Mouse (Mus musculus): ENCODE measurements around the gene Ptbp3. TPM values are rescaled to one million over a fixed set of nuclear protein-coding genes. Genes with fewer than 3 reads are reported as not detected.

Ptbp3 gene
- polyA plus RNA-seq, 1 experiment from 2014 or later, result 17.3 TPM

DNA sequence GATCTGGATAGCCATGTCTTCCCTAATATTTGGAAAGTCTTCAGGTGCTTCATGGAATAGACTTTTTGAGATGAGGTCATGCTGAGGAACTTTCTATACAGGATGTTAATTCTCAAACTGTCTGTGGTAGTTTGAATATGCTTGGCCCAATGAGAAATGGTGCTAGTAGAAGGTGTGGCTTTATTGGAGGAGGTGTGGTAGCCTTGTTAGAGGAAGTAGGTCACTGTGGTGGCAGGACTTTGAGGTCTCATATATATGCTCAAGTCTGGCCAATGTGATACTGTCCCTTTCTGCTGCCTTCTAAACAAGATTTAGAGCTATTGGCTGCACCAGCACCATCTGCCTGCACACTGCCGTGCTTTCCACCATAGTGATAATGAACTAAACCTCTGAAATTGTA is 18.0 kb downstream of the Ptbp3 start:
- Histone ChIP-seq H3K9ac (replicated peaks) (no peak overlapping the region), H3K4me3 (replicated peaks) (no peak overlapping the region), H3K27me3 (replicated peaks) (no peaks in the 10 kb centered on the region), H3K4me2 (no peak overlapping the region), H3K27ac (replicated peaks) (no peak overlapping the region), H3K4me1 (no peaks in the 10 kb centered on the region), H3K36me3 (no peaks in the 10 kb centered on the region), H3K9me3 (replicated peaks) (no peaks in the 10 kb centered on the region)
- 0 out of 2 replicates have a peak, but pooled peaks have one; percentile 28 for ATAC-seq (ENCODE audit: low FRiP score)
- WGBS, result 30% methylated on average over 1 of the region's 1 CpGs

DNA sequence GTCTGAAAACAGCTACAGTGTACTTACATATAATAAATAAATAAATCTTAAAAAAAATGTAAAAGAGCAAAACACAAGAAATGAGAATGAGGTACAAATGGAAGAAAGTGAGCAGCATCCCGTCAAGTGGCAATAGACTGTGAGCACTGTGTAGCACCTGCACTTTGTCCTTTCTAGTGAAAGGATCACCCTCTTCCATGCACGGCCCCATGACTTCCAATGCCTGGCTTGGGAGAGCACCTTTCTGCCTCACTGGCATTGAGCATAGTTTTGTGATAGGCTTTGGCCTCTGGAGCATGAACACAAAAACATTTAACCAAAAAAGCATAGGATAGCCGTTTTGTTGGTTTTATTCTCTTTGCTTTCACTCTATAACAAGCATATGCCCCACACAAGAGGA is 21.7 kb downstream of the Ptbp3 start:
- Histone ChIP-seq H3K27ac (replicated peaks) (no peak overlapping the region), H3K36me3 (no peaks in the 10 kb centered on the region), H3K4me2 (no peak overlapping the region), H3K27me3 (replicated peaks) (no peaks in the 10 kb centered on the region), H3K9me3 (replicated peaks) (no peaks in the 10 kb centered on the region), H3K4me1 (no peaks in the 10 kb centered on the region), H3K9ac (replicated peaks) (no peak overlapping the region), H3K4me3 (replicated peaks) (no peak overlapping the region)
- WGBS, result 91% methylated on average over 3 of the region's 3 CpGs
- ATAC-seq (ENCODE audit: low FRiP score), result no peak

DNA sequence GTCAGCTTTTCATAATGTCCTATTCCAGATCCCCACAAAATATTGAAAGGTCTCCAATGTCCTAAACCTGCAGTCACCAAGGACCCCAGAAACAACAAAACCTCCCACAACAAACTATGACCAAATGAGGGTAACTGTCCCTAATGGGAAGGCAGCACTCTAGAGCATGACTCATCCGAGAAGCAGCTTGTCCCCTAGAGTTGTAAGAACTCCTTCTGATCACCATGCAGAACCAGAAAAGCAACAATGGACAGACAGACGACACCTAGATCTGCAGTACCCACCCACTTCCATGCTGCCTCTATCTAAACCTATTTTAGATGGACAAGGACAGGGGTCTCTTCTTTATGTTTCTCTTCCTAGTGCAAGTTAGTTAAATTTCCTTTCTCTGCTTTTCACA is 22.4 kb downstream of the Ptbp3 start:
- no peak overlapping the region for H3K4me3 ChIP-seq (replicated peaks)
- no peak overlapping the region for H3K9ac ChIP-seq (replicated peaks)
- WGBS, result 79% methylated on average over 2 of the region's 2 CpGs
- no peak overlapping the region for H3K27ac ChIP-seq (replicated peaks)
- no peaks in the 10 kb centered on the region for H3K36me3 ChIP-seq
- H3K4me1 ChIP-seq, result no peaks in the 10 kb centered on the region
- H3K4me2 ChIP-seq, result no peak overlapping the region
- H3K9me3 ChIP-seq (replicated peaks), result no peaks in the 10 kb centered on the region
- no peak for ATAC-seq (ENCODE audit: low FRiP score)
- H3K27me3 ChIP-seq (replicated peaks), result no peaks in the 10 kb centered on the region

DNA sequence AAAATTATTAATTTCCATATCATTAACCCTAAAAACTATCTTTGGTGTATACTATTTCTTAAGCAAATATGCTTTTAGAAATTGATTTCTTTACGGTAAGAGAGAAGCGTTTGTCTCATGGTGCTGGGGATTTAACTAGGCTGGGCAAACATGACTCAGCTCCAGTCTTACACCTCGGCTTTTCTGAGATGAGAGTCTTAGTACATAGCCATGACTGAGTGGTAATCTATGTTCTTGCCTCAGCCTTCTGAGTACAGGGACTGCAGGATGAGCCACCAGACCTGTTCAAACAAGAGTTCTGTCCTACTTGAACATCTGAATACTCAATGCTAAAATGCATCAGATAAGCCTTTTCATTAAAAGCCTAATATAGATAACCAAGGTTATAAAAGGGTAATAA is 24.3 kb downstream of the Ptbp3 start:
- ATAC-seq (ENCODE audit: low FRiP score), result no peak
- 89% methylated on average over 3 of the region's 3 CpGs for WGBS

DNA sequence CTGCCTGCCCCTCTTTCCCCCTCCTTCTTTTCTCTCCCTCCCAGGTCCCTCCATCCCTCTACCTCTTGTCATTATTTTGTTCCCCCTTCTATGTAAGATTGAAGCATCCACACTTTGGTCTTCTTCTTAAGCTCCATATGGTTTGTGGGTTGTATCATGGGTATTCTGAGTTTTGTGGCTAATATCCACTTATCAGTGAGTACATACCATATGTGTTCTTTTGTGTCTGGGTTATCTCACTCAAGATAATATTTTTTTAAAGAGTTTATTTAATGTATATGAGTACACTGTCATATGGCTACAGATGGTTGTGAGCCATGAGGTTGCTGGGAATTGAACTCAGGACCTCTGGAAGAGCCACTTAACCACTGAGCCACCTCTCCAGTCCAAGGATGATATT is 38.8 kb downstream of the Ptbp3 start:
- Histone ChIP-seq H3K4me3 (replicated peaks) (no peak overlapping the region), H3K27ac (replicated peaks) (no peak overlapping the region), H3K36me3 (peaks cover 28% of the 10 kb centered on the region), H3K4me2 (no peak overlapping the region), H3K9ac (replicated peaks) (no peak overlapping the region), H3K27me3 (replicated peaks) (no peaks in the 10 kb centered on the region), H3K4me1 (no peaks in the 10 kb centered on the region), H3K9me3 (replicated peaks) (no peaks in the 10 kb centered on the region)
- ATAC-seq (ENCODE audit: low FRiP score), result no peak

More for the DNA sequence above, 24.3 kb downstream of the Ptbp3 start:
- H3K4me1 ChIP-seq, result no peaks in the 10 kb centered on the region
- H3K27ac ChIP-seq (replicated peaks), result no peak overlapping the region
- no peaks in the 10 kb centered on the region for H3K27me3 ChIP-seq (replicated peaks)
- no peak overlapping the region for H3K9ac ChIP-seq (replicated peaks)
- H3K9me3 ChIP-seq (replicated peaks), result no peaks in the 10 kb centered on the region
- H3K4me3 ChIP-seq (replicated peaks), result no peak overlapping the region
- no peak overlapping the region for H3K4me2 ChIP-seq
- no peaks in the 10 kb centered on the region for H3K36me3 ChIP-seq

DNA sequence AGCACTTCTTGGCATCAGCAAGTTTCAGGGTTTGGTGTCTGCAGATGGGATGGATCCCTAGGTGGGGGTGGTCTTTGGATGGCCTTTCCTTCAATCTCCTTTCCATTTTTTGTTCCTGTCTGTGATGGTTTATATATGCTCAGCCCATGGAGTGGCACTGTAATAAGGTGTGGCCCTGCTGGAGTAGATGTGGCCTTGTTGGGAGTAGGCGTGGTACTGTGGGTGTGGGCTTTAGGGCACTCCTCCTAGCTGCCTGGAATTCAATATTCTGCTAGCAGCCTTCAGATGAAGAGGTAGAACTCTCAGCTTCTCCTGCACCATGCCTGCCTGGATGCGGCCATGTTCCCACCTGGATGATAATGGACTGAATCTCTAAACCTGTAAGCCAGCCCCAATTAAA is 39.6 kb downstream of the Ptbp3 start:
- ATAC-seq (ENCODE audit: low FRiP score), result no peak
- 93% methylated on average over 2 of the region's 2 CpGs for WGBS

DNA sequence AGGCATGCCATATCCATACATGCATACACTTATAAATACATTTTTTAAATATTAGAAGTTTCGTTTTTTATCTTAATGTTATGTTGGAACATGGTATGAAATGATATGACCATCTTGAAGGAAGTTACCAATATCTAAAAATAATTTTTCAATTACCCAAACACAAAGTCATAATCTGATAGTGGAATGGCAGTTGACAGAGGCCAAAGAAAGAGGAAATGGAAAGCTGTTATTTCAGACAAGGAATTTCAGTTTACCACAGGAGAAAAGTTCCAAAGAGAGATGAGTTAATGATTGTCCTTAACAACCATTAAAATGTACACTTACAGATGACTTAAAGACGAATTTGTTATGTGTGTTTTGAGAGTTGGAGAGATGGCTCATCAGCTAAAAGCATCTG is 41.4 kb downstream of the Ptbp3 start:
- Histone ChIP-seq H3K9me3 (replicated peaks) (no peaks in the 10 kb centered on the region), H3K4me3 (replicated peaks) (no peak overlapping the region), H3K27ac (replicated peaks) (no peak overlapping the region), H3K27me3 (replicated peaks) (no peaks in the 10 kb centered on the region), H3K36me3 (peaks cover 27% of the 10 kb centered on the region), H3K9ac (replicated peaks) (no peak overlapping the region), H3K4me1 (no peaks in the 10 kb centered on the region), H3K4me2 (no peak overlapping the region)
- no peak for ATAC-seq (ENCODE audit: low FRiP score)
- WGBS, result 85% methylated on average over 2 of the region's 2 CpGs

More for the DNA sequence above, 39.6 kb downstream of the Ptbp3 start:
- Histone ChIP-seq H3K9me3 (replicated peaks) (no peaks in the 10 kb centered on the region), H3K4me3 (replicated peaks) (no peak overlapping the region), H3K27ac (replicated peaks) (no peak overlapping the region), H3K9ac (replicated peaks) (no peak overlapping the region), H3K4me2 (no peak overlapping the region), H3K27me3 (replicated peaks) (no peaks in the 10 kb centered on the region), H3K36me3 (peaks cover 28% of the 10 kb centered on the region), H3K4me1 (no peaks in the 10 kb centered on the region)

DNA sequence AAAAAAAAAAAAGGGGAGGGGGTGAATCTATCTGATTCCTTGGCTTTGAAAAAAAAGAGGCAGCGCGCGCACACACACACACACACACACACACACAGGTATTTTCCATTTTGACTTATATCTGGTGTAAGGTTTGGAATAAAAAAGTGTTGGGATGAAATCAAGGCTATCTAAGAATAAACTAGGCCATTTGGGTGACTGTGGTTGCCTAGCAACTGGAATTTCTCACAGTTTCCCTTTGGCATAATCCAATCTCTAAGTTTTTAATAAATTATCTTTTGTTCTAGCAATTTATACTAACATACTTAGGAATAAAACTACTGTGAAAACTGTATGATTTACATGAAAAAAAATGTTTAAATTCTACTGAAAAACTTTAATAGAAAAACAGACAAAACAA is 42.5 kb downstream of the Ptbp3 start:
- Histone ChIP-seq H3K4me2 (no peak overlapping the region), H3K27me3 (replicated peaks) (no peaks in the 10 kb centered on the region), H3K36me3 (peaks cover 21% of the 10 kb centered on the region), H3K4me3 (replicated peaks) (no peak overlapping the region), H3K4me1 (no peaks in the 10 kb centered on the region), H3K9ac (replicated peaks) (no peak overlapping the region), H3K27ac (replicated peaks) (no peak overlapping the region), H3K9me3 (replicated peaks) (no peaks in the 10 kb centered on the region)
- no peak for ATAC-seq (ENCODE audit: low FRiP score)
- 96% methylated on average over 3 of the region's 3 CpGs for WGBS

DNA sequence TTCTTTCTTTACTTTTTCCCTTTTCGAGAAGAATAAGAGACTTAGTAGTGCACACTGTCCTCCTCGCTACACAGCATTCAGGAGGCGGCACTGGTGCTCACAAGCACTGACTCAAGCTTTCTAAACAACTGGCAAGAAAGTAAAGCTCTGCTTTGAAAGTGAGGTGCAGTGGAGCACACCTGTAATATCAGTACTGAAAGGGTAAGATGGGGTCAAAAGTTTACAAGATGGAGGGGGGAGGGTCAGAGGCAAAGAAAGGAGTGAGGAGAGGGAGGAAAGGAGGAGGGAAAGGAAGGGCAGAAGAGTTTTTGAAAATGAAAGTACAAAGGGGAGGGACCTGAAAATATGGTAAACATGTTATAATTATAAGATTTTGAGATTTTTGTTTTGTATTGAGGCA is 43.7 kb downstream of the Ptbp3 start:
- no peaks in the 10 kb centered on the region for H3K9me3 ChIP-seq (replicated peaks)

DNA sequence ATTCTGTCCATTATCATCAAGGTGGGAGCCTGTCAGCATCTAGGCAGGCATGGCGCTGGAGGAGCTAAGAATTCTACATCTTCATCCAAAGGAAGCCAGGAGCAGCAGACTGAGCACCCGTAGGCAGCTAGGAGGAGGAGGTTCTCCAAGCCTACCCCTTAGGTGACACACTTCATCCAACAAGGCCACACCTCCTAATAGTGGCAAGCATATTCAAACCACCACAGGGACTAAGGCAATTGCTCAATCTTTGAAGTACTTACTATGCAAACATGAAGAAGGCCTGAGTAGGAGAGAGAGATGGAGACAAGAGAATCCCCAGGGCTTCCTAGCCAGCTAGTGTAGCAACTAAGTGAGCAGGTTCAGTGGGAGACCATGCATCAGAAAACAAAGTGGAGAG is 58.1 kb downstream of the Ptbp3 start:
- Histone ChIP-seq H3K9ac (replicated peaks) (no peak overlapping the region), H3K4me3 (replicated peaks) (no peak overlapping the region), H3K4me1 (no peaks in the 10 kb centered on the region), H3K4me2 (no peak overlapping the region), H3K9me3 (replicated peaks) (no peaks in the 10 kb centered on the region), H3K36me3 (peaks cover 6% of the 10 kb centered on the region; the same call in 1 of the 2 replicates), H3K27ac (replicated peaks) (no peak overlapping the region), H3K27me3 (replicated peaks) (no peaks in the 10 kb centered on the region)
- no peak for ATAC-seq (ENCODE audit: low FRiP score)
- WGBS, result 89% methylated on average over 2 of the region's 2 CpGs

More for the DNA sequence above, 43.7 kb downstream of the Ptbp3 start:
- Histone ChIP-seq H3K4me1 (no peaks in the 10 kb centered on the region), H3K4me3 (replicated peaks) (no peak overlapping the region), H3K27ac (replicated peaks) (no peak overlapping the region), H3K9ac (replicated peaks) (no peak overlapping the region), H3K36me3 (peaks cover 13% of the 10 kb centered on the region), H3K27me3 (replicated peaks) (no peaks in the 10 kb centered on the region), H3K4me2 (no peak overlapping the region)
- no peak for ATAC-seq (ENCODE audit: low FRiP score)
- WGBS, result 91% methylated on average over 3 of the region's 3 CpGs

DNA sequence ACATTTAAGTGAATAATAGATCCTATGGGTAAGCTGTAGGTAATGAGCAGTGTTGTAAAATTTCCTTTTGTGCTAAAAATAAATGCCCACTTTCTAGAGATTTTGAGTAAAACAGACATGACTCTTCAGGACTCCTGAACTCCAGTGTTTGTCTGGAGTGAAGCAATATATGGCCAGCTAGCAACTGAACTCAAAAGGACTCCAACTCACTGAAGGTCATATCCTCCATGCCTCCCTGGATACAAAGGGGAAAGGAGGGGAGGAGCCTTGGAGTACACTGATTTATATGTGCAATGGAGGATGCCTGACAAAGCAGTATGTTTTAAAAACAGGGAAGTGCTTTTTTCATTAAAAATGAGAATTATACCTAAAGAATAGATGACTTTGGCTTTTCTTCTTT is 77.9 kb downstream of the Ptbp3 start:
- H3K27ac ChIP-seq (replicated peaks), result no peak overlapping the region
- no peak for ATAC-seq (ENCODE audit: low FRiP score)
- H3K9ac ChIP-seq (replicated peaks), result no peak overlapping the region

DNA sequence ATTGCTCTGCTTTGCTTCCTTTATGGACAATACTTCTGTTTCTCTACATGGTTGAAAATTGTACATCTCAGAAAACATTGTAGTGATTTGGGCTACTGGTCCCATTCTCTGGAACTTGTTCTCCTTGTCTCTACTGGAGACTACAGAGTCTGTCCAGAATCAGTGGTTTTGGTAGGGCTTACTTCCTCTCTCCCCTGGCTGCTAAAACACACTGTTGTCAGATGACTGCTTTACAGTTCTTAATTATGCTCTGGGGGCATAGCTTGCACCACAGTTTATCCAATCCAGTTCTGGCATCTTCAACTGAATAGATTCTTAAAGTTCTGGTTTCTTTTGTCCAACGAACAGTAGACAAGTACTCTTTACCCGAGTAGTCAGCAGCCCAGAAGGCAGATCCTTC is 83.7 kb downstream of the Ptbp3 start:
- H3K9ac ChIP-seq (replicated peaks), result no peak overlapping the region
- H3K36me3 ChIP-seq, result no peaks in the 10 kb centered on the region
- H3K4me2 ChIP-seq, result no peak overlapping the region
- ATAC-seq (ENCODE audit: low FRiP score), result no peak
- H3K9me3 ChIP-seq (replicated peaks), result no peaks in the 10 kb centered on the region
- no peak overlapping the region for H3K4me3 ChIP-seq (replicated peaks)
- 59% methylated on average over 2 of the region's 2 CpGs for WGBS
- H3K27ac ChIP-seq (replicated peaks), result no peak overlapping the region
- no peaks in the 10 kb centered on the region for H3K27me3 ChIP-seq (replicated peaks)
- no peaks in the 10 kb centered on the region for H3K4me1 ChIP-seq

More for the DNA sequence above, 77.9 kb downstream of the Ptbp3 start:
- Histone ChIP-seq H3K9me3 (replicated peaks) (no peaks in the 10 kb centered on the region), H3K4me3 (replicated peaks) (no peak overlapping the region), H3K27me3 (replicated peaks) (no peaks in the 10 kb centered on the region), H3K4me2 (no peak overlapping the region), H3K36me3 (no peaks in the 10 kb centered on the region), H3K4me1 (no peaks in the 10 kb centered on the region)

DNA sequence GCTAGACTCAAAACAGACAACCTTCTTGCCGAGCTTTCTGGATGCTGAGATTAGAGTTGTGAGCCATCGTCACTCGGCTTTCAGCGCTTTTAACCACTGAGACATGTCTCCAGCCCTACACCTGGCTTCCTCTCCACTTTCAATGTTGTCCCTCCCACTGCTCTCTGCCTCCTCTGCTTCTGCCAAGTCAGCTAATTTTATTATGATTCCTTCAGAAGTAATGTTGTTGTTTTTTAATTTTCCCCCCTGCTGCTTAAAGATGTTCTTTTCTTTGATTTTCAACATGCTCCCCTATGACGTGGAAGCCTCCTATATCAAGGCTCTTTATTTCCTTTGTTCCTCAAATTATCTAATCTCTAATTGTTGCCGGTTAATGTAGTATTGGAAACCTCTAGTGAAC is 84.5 kb downstream of the Ptbp3 start:
- Histone ChIP-seq H3K27ac (replicated peaks) (no peak overlapping the region), H3K9me3 (replicated peaks) (no peaks in the 10 kb centered on the region), H3K9ac (replicated peaks) (no peak overlapping the region), H3K4me1 (no peaks in the 10 kb centered on the region), H3K4me3 (replicated peaks) (no peak overlapping the region), H3K4me2 (no peak overlapping the region), H3K36me3 (no peaks in the 10 kb centered on the region), H3K27me3 (replicated peaks) (no peaks in the 10 kb centered on the region)
- ATAC-seq (ENCODE audit: low FRiP score), result no peak
- WGBS, result 81% methylated on average over 6 of the region's 6 CpGs

Data from neural tube, embryonic 15.5 days (tissue).